ENCODE assay signal across 18 mouse cellular contexts in the genomic region with DNA sequence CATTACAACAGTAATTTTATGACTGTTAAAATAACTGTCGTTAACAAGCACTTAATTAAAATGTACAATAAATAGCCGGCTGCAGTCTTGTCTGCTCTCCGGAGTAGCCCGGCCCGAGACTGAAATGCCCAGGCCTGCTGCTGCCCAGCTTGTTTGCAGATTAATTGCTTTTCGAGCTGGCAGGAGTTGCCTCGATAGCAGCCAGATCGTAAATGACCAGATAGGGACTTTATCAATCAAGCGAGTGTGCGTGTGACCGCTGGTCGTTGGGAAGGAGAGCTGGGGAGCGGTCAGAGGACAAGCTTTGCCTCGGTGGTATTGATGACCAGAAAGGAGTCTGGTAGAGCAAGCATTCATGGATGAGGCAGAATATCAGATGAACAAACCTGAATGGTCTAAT. TPM values are rescaled to one million over a fixed set of nuclear protein-coding genes. Genes with fewer than 3 reads are reported as not detected.
"Had no signal": no experiment of that assay in that cellular context is flagged by ENCODE, and none has a peak within 500 bp of the region (broad histone marks: within the 10 kb centered on the region; RNA-seq: fewer than 3 reads in every experiment).

No protein-coding gene starts in this region.

- H3K4me1 ChIP-seq: intestine, embryonic 15.5 days; liver, embryonic 13.5 days; megakaryocyte, embryonic 14.5 days; stomach, embryonic 15.5 days had no signal

- H3K27ac ChIP-seq: intestine, embryonic 15.5 days; kidney, embryonic 15.5 days; left cerebral cortex, adult 2 months; liver, embryonic 13.5 days; lung, embryonic 15.5 days; stomach, embryonic 15.5 days had no signal

- H3K4me2 ChIP-seq: intestine, embryonic 15.5 days; kidney, embryonic 15.5 days; liver, embryonic 13.5 days; lung, embryonic 15.5 days; stomach, embryonic 15.5 days had no signal

- DNase-seq: kidney, adult 11 months; kidney, adult 8-10 months; kidney, postnatal 10 days; kidney, postnatal 36 days; layer of hippocampus, postnatal 36 days; liver, embryonic 13.5 days; lung, postnatal 10 days; lung, postnatal 36 days; right cerebral cortex, postnatal 25 days; spleen, adult 18-20 months; thymus, postnatal 25 days had no signal

- ATAC-seq: intestine, embryonic 15.5 days had no signal

- H3K9me3 ChIP-seq: intestine, embryonic 15.5 days; kidney, embryonic 15.5 days; liver, embryonic 13.5 days; lung, embryonic 15.5 days; megakaryocyte, embryonic 14.5 days; stomach, embryonic 15.5 days had no signal

- H3K9ac ChIP-seq: intestine, embryonic 15.5 days; kidney, embryonic 15.5 days; liver, embryonic 13.5 days; lung, embryonic 15.5 days; stomach, embryonic 15.5 days had no signal

- H3K4me3 ChIP-seq: intestine, embryonic 15.5 days; kidney, embryonic 15.5 days; left cerebral cortex, adult 2 months; liver, embryonic 13.5 days; lung, embryonic 15.5 days; megakaryocyte, embryonic 14.5 days; stomach, embryonic 15.5 days had no signal

- H3K27me3 ChIP-seq: liver, embryonic 13.5 days; stomach, embryonic 15.5 days had no signal

- H3K36me3 ChIP-seq: intestine, embryonic 15.5 days; kidney, embryonic 15.5 days; liver, embryonic 13.5 days; lung, embryonic 15.5 days; stomach, embryonic 15.5 days had no signal

RNA-seq across cellular contexts. Expression of a gene that starts 25.8 kb away (rescaled TPM):
- polyA plus RNA-seq: liver, embryonic 16.5 days had no signal
